Mouse (Mus musculus) urinary bladder, adult 18-20 months (tissue): ENCODE measurements at regions not wholly inside any gene's neighbourhood (a gene's known extent, or its start where the extent isn't known, plus 50 kb on each side); places are given as distances from the start of the nearest gene placed in this dataset.

Source experiments
- DNase-seq, 2 experiments: peaks; one replicate each; pipeline ENCODE4 v3.0.0; 2022; ENCODE audit warnings: low spot score in 2 of 2, mixed read lengths in 2 of 2

DNA sequence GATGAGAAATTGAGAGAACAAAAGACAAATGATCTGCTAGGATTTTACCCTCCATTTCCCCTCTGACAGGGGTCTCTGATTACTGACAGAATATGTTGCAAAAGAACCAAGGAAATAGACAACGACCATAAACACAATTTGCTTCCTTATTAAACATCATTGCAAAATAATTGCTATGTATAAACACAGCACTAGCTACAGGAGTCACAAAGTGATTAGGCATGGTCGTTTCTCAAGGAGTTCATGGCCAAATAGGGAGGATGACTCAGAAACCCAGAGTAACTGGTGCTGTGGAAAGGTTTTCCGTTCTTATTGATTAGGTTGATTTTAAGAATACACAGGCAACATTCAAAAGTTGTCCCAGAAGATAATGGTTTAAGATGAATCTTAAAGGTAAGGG, 180.4 kb downstream of the Gm12728 start:
- no peak for DNase-seq

GRCm38 (mm10) chr4:105972736-105973135, 183.1 kb downstream of the Gm12728 start:
- DNase-seq: no peak

DNA sequence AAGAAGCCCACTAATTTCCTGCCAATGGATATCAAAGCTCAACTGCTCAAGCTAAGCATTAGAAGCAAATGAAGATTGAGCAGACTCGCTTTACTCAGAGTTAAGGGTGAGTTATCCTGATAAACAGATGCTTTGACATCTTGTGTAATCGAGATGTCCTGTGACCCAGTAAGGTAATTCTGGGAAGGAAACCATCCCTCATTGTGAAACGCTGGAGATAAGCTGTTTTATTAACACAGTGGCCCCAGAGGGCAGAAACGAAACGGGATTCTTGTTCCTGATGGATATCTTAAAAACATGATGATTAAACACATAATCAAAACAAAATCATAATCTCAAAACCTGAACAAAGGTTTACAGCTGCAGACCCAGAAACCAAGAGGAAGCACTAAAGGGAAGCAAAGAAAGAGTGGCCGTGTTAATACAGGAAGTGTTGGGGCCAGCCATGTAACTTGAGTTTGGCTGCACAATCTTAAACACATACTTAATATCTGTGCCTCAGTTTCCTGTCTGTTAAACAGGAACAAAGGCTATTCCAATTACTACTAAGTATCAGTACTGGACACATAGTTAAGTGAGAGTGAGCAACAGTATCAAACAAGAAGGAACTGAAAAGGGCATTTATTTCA, 184.2 kb downstream of the Gm12728 start:
- peak in 1 of 2 experiments; percentile 53 for DNase-seq

GRCm38 (mm10) chr4:105974948-105975347, 185.3 kb downstream of the Gm12728 start:
- no peak for DNase-seq

GRCm38 (mm10) chr4:105979048-105979447, 189.4 kb downstream of the Gm12728 start:
- DNase-seq: no peak

- DNase-seq: no peak
Measured at GRCm38 (mm10) chr4:105983018-105983417, 193.3 kb downstream of the Gm12728 start.

DNA sequence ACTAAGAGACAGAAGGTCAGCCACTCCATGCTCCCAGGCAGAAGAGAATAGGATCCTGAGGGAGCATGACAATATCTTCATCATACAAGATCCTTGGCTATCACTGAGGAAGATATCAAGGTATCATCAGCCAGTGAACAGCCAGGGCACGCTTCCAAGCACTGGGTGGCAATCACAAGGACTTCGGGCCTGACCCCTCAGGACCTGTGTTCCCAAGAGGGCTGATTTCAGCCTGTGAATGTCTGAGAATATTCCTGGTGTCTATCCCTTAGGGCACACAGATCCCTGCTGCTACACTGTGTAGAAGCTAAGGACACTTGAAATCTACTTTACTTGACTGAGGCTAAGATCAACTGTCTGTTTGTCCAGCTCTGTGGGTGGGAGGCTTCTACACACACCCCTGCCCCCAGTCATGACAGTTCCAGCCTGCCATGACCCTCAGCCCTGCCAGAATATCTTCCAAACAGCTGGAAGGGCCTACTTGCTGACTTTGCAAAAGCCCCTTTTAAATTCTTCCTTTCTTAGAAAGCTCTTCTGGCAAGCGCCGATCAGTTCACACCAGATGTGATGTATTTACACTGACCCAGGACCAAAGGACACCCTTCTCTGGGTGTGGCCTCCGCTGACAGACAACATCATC, 198.4 kb downstream of the Gm12728 start:
- no peak for DNase-seq

DNA sequence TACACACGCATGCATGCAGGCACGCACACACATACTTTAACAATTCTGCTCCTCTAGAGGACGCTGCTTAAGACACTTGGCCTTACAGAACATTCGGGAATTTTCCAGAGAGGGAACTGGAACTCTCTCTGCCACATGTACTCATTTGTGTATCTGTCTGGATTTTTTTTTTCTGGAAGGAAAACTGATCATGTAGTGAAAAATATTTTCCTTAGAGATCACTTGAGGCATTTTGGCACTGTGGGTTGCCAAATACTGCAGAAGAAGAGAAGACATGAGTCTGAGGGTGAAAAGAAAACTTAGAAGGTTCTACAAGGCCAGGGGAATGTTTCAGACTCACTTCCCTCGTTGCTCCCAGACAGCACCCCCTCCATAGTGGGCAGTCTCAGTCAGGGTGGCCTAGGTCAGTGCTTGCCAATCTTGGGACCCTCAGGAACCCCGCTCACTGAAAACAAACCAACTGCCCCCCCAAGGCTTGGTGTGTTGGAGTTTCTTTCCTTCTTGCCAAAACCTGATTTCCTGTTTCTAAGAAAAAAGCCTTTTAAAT, 203.0 kb downstream of the Gm12728 start:
- DNase-seq: no peak

DNA sequence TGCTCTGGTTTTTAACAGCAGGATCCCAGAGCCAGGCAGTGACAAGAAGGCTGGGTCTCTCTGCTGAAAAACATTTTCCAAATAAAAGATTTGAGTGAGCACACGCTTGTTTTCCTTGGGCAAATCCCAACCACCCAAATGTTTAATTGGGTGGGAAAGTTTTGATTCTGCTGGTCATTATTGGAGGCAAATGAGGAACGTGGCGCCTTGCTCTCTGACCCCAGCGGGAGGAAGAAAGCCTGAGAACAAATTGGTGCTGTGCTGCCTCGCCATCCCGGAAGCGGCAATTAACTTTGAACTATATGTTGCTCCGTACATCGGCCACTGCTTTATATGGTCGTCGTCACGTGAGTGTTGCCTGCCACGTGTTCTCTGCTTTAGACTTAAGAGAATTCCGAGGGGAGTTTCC, 204.7 kb downstream of the Gm12728 start:
- no peak for DNase-seq

GRCm38 (mm10) chr4:105996060-105996459, 206.4 kb downstream of the Gm12728 start:
- no peak for DNase-seq

GRCm38 (mm10) chr4:105996893-105997630, 207.4 kb downstream of the Gm12728 start:
- no peak for DNase-seq

DNA sequence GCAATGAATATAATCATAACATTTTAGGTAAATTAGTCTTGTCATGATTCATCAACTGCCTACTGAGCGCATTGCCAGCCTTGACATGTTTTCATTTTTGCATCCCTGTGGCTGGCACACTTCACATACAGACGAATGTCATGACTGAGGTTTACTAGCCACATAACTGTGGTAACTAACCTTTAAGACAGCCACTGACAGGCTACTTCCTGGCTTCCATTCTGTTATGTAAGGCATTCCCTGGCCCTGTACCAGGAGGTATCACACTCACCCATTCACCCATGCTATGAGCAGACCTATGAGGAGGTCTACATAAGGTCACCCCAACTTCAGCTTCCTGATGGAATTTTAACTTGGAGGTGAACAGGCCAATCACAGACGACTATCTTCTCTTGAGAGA, 212.8 kb downstream of the Gm12728 start:
- no peak for DNase-seq

GRCm38 (mm10) chr4:106005936-106006335, 216.3 kb downstream of the Gm12728 start:
- DNase-seq: no peak

GRCm38 (mm10) chr4:106007334-106008190, 217.9 kb downstream of the Gm12728 start:
- DNase-seq: no peak

DNA sequence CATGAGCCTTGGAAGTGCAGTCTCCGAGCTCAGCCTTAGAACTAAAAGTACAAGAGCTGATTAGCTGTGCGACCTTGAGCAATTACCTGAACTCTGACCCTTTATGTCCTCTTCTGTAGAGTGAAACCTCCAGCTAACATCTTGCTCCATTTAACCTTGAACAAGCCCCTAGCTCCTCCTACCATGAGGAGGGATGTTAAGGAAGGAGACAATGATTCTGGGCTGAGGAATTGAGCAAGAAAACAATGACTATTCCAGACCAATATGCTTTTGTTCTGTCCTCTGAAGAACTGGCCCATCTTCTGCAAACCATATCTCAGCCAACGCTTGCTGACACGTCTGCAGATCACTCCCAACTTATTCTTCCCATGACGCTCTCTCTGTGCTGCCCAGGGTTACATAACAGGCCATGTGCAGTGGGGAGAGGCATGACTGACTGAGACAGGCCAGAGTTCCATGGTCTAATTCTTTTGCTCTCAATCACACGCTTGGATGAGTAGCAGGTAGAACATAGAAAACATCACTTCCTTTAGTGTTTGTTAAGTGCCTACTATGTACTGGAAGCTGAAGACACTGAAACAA, 227.5 kb downstream of the Gm12728 start:
- no peak for DNase-seq

- no peak for DNase-seq
Measured at GRCm38 (mm10) chr4:106018936-106019335, 229.3 kb downstream of the Gm12728 start.

DNA sequence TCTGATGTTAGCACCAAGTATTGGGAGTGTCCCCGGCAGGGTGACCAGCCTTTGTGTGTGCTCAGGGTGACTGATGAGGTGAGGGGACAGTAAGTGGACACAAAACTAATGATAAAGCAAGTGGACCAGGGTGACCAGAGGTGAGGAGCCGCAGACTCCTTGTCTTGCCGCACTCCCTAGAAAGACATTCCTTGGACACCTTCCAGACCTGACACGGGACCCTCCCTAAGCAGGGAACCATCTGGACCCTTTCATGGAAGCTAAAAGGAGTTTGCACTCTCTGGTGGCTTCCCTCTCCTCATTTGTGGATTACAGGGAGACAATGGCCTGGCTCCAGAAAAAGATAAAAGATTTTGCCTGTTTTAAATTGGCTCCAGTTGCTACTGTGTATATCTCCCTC, 230.7 kb downstream of the Gm12728 start:
- DNase-seq: no peak

DNA sequence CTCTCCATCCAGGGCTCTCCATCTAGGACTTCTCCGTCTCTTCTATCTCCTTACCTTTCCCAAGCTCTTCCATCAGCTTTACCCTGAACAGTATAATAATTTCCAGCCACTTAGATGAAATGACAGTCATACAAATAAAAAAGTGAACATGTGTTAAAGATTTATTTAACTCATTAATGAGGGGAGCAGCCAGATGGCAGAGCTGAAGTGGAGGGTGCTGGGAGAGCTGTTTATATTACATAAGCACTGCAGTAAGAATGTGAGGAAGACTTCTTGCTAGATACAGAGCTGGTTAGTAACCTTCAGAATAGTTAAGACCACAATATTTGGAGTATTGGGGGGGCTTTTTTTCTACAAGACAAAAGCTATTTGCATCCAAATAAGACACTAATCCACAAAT, 234.9 kb downstream of the Gm12728 start:
- DNase-seq: no peak

DNA sequence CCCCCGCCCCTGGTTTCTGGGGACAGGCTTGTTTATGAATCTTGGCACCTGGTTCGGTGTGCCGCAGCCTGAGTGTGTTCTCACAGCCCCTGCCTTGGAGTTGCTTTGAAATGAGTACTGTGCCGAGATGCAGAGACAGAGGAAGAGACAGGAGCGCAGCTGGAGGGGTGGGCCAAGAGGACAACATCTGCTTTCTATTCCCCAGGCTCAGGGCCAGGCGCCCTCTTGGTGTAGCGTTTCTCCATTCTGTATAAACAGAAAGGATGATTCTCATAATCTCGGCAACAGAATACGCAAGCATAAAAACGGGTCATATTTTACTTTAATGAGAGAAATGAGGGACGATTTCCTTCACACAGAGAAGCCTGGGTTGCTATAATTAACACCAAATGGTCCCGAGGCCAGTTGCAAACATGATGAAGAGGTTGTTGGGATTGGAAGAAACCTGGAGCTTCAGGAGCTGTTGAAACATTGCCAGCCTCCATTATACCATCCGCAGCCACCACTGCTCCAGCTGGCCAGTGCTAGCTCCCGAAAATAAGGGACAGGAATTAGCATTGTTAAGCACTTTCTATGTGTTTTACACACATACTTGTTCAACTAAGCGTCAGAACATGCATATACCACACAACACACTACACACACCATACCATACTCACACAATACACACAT, 236.4 kb downstream of the Gm12728 start:
- peak in 1 of 2 experiments; percentile 29 for DNase-seq

DNA sequence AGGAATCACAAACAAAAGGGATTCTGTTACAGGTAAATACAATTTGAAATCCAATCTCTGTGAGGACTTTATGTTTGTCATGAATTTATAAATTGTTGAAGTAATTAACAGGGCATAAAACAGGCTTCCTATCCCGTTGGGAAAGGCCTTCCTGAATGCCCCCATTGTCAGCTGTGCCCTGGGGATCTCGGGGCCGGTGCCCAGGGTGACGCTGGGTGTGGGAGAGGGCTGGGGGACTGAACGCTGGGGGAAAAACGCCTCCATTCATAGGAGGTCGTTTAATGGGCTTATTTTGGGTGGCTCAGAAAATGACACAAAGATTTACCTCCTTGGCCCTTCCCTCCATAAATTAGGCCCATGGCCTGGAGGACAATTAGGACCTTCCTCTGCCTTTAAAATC, 250.7 kb downstream of the Gm12728 start:
- no peak for DNase-seq

- no peak for DNase-seq
Measured at GRCm38 (mm10) chr4:106042456-106042855, 252.8 kb downstream of the Gm12728 start.
